Mouse (Mus musculus): ENCODE measurements around the gene Nlrc5. TPM values are rescaled to one million over a fixed set of nuclear protein-coding genes. Genes with fewer than 3 reads are reported as not detected.
"Not testable (repeated sequence)": the region's sequence is repeated elsewhere in the genome, so short reads cannot be mapped to it uniquely, and the experiment has no call there.

Gene Nlrc5
- polyA plus RNA-seq, 1 experiment from 2014 or later: 0.27 TPM

DNA sequence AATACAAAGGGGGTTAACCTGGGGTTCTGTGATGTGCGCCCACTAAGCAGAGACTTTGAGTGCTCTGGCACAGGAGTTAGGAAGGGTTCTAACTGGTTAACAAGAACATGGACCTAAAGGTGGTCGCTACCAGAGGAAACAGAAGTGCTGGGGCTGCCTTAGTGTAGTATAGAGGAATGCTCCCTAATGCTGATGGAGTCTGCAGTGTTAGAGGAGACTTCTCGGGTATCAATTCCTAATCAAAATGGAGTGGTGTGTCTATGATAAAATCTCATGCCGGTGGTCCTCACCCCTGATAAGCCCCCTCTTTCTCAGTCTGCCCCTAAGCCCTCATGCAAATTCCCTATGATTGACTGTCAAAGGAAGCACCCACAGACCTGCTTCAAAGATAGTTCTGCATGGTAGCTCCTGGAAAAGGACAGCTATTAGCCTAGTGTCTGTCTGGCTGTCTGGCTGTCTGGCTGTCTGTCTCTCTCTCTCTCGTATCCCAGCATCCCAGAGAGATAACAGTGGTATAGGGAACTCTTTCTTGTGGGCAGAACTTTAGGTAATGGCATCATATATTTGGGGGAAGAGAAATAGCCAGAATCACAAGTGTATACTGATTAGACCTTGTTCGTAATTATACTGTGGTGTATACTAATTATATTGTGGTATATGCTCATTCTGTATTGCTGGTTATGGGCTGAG lies 38.2 kb upstream of the Nlrc5 start:
- Histone ChIP-seq H3K9ac (no peak overlapping the region), H3K4me1 (peaks cover 20% of the 10 kb centered on the region), H3K9me3 (no peaks in the 10 kb centered on the region), H3K4me2 (no peak overlapping the region), H3K27ac (replicated peaks) (no peak overlapping the region), H3K36me3 (peaks cover 72% of the 10 kb centered on the region), H3K27me3 (replicated peaks) (no peaks in the 10 kb centered on the region), H3K4me3 (no peak overlapping the region)
- no peak for ATAC-seq (ENCODE audit: extremely low read depth, insufficient number of reproducible peaks, low FRiP score, low TSS enrichment)
- WGBS: 74% methylated on average over 6 of the region's 6 CpGs

GRCm38 (mm10) chr8:94396964-94397657 lies 37.0 kb upstream of the Nlrc5 start:
- Histone ChIP-seq H3K9ac (no peak overlapping the region), H3K4me2 (no peak overlapping the region), H3K4me3 (no peak overlapping the region), H3K4me1 (peaks cover 17% of the 10 kb centered on the region), H3K27ac (replicated peaks) (no peak overlapping the region), H3K36me3 (peaks cover 61% of the 10 kb centered on the region), H3K9me3 (no peaks in the 10 kb centered on the region), H3K27me3 (replicated peaks) (no peaks in the 10 kb centered on the region)
- no peak for ATAC-seq (ENCODE audit: extremely low read depth, insufficient number of reproducible peaks, low FRiP score, low TSS enrichment)
- 53% methylated on average over 11 of the region's 11 CpGs for WGBS

- Histone ChIP-seq H3K9ac (no peak overlapping the region), H3K27ac (replicated peaks) (no peak overlapping the region), H3K4me1 (peaks cover 10% of the 10 kb centered on the region), H3K4me3 (no peak overlapping the region), H3K36me3 (peaks cover 48% of the 10 kb centered on the region), H3K27me3 (replicated peaks) (no peaks in the 10 kb centered on the region), H3K9me3 (no peaks in the 10 kb centered on the region), H3K4me2 (no peak overlapping the region)
- ATAC-seq (ENCODE audit: extremely low read depth, insufficient number of reproducible peaks, low FRiP score, low TSS enrichment): no peak
- WGBS: 76% methylated on average over 6 of the region's 6 CpGs
Measured at GRCm38 (mm10) chr8:94398587-94398986, 35.6 kb upstream of the Nlrc5 start.

GRCm38 (mm10) chr8:94399361-94399953 lies 34.7 kb upstream of the Nlrc5 start:
- no peaks in the 10 kb centered on the region for H3K27me3 ChIP-seq (replicated peaks)
- WGBS: 64% methylated on average over 3 of the region's 3 CpGs
- peaks cover 10% of the 10 kb centered on the region for H3K4me1 ChIP-seq

GRCm38 (mm10) chr8:94399957-94400356 lies 34.2 kb upstream of the Nlrc5 start:
- H3K36me3 ChIP-seq: peaks cover 34% of the 10 kb centered on the region
- not testable (repeated sequence) for H3K27me3 ChIP-seq (replicated peaks); H3K9ac ChIP-seq; H3K4me3 ChIP-seq; H3K9me3 ChIP-seq; H3K4me2 ChIP-seq; H3K4me1 ChIP-seq; H3K27ac ChIP-seq (replicated peaks); ATAC-seq (ENCODE audit: extremely low read depth, insufficient number of reproducible peaks, low FRiP score, low TSS enrichment)
- 55% methylated on average over 2 of the region's 2 CpGs for WGBS

More at GRCm38 (mm10) chr8:94399361-94399953, 34.7 kb upstream of the Nlrc5 start:
- Histone ChIP-seq H3K36me3 (peaks cover 39% of the 10 kb centered on the region), H3K9ac (no peak overlapping the region), H3K27ac (replicated peaks) (no peak overlapping the region), H3K4me3 (no peak overlapping the region), H3K4me2 (no peak overlapping the region), H3K9me3 (no peaks in the 10 kb centered on the region)
- ATAC-seq (ENCODE audit: extremely low read depth, insufficient number of reproducible peaks, low FRiP score, low TSS enrichment): no peak

GRCm38 (mm10) chr8:94408443-94409080 lies 25.6 kb upstream of the Nlrc5 start:
- H3K27ac ChIP-seq (replicated peaks): no peak overlapping the region
- ATAC-seq (ENCODE audit: extremely low read depth, insufficient number of reproducible peaks, low FRiP score, low TSS enrichment): no peak
- WGBS: 17% methylated on average over 8 of the region's 8 CpGs

DNA sequence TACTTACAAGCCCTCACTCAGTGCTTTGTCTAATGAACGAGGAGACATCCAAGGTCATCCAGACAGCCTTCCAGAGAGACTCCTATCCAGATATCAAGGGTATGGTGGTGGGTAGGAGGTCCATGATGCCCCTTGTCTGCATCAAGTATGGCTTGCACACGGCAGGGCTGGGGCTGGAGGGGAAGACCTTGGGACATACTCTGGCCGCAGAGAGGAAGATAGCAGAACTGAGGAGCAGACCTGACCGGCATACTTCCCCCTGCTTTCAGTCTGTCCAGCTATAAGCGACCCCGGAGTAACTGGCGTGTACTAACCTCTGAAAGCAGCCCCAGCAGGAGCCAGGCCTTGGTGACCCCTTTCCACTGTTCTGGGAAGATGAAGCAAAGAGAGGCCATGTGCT lies 24.6 kb upstream of the Nlrc5 start:
- WGBS: 83% methylated on average over 7 of the region's 7 CpGs
- peaks cover 11% of the 10 kb centered on the region for H3K4me1 ChIP-seq
- H3K27ac ChIP-seq (replicated peaks): no peak overlapping the region
- H3K4me3 ChIP-seq: no peak overlapping the region
- no peak overlapping the region for H3K9ac ChIP-seq
- H3K27me3 ChIP-seq (replicated peaks): no peaks in the 10 kb centered on the region
- no peak overlapping the region for H3K4me2 ChIP-seq
- no peak for ATAC-seq (ENCODE audit: extremely low read depth, insufficient number of reproducible peaks, low FRiP score, low TSS enrichment)
- H3K36me3 ChIP-seq: no peaks in the 10 kb centered on the region
- no peaks in the 10 kb centered on the region for H3K9me3 ChIP-seq

More at GRCm38 (mm10) chr8:94408443-94409080, 25.6 kb upstream of the Nlrc5 start:
- no peaks in the 10 kb centered on the region for H3K9me3 ChIP-seq
- H3K4me3 ChIP-seq: no peak overlapping the region
- H3K27me3 ChIP-seq (replicated peaks): no peaks in the 10 kb centered on the region
- H3K36me3 ChIP-seq: no peaks in the 10 kb centered on the region
- H3K4me2 ChIP-seq: 0 out of 2 replicates have a peak overlapping the region, but pooled peaks have one; percentile 16
- no peak overlapping the region for H3K9ac ChIP-seq
- peaks cover 11% of the 10 kb centered on the region for H3K4me1 ChIP-seq

- Histone ChIP-seq H3K9me3 (no peaks in the 10 kb centered on the region), H3K4me1 (peaks cover 11% of the 10 kb centered on the region), H3K36me3 (no peaks in the 10 kb centered on the region), H3K4me3 (no peak overlapping the region), H3K4me2 (no peak overlapping the region), H3K9ac (no peak overlapping the region), H3K27me3 (replicated peaks) (no peaks in the 10 kb centered on the region), H3K27ac (replicated peaks) (no peak overlapping the region)
- ATAC-seq (ENCODE audit: extremely low read depth, insufficient number of reproducible peaks, low FRiP score, low TSS enrichment): no peak
- 70% methylated on average over 6 of the region's 6 CpGs for WGBS
Measured at GRCm38 (mm10) chr8:94412518-94412917, 21.6 kb upstream of the Nlrc5 start.

GRCm38 (mm10) chr8:94413509-94413908 lies 20.6 kb upstream of the Nlrc5 start:
- Histone ChIP-seq H3K9ac (no peak overlapping the region), H3K4me2 (no peak overlapping the region), H3K27ac (replicated peaks) (no peak overlapping the region), H3K4me3 (no peak overlapping the region), H3K36me3 (no peaks in the 10 kb centered on the region), H3K9me3 (no peaks in the 10 kb centered on the region), H3K27me3 (replicated peaks) (no peaks in the 10 kb centered on the region), H3K4me1 (peaks cover 7% of the 10 kb centered on the region)
- 81% methylated on average over 6 of the region's 6 CpGs for WGBS
- ATAC-seq (ENCODE audit: extremely low read depth, insufficient number of reproducible peaks, low FRiP score, low TSS enrichment): no peak

DNA sequence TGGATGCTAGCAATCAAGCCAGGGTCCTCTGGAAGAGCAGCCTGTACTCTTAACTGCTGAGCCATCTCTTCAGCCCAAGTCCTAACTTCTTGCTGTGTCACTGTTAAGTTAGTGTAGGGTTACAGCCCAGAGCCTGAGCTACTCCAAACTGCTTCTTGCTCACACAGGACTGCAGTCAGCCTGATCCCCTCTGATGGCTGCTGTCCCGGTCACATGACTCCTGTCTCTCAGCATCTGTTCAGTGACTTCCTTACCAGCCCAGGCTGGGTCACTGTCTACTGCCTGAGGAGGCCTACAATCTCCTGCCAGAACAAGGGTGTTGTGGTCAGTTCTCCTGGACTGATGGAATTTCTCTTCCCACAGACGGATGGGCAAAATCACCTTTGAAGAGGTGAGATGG lies 18.9 kb upstream of the Nlrc5 start:
- WGBS: 60% methylated on average over 2 of the region's 2 CpGs
- no peak overlapping the region for H3K9ac ChIP-seq
- H3K36me3 ChIP-seq: no peaks in the 10 kb centered on the region
- H3K27me3 ChIP-seq (replicated peaks): 0 out of 2 replicates have a peak, but pooled peaks cover 3% of the 10 kb centered on the region
- no peak overlapping the region for H3K27ac ChIP-seq (replicated peaks)
- H3K4me3 ChIP-seq: no peak overlapping the region
- no peak overlapping the region for H3K4me2 ChIP-seq
- ATAC-seq (ENCODE audit: extremely low read depth, insufficient number of reproducible peaks, low FRiP score, low TSS enrichment): no peak
- no peaks in the 10 kb centered on the region for H3K9me3 ChIP-seq
- no peaks in the 10 kb centered on the region for H3K4me1 ChIP-seq

- Histone ChIP-seq H3K4me3 (no peak overlapping the region), H3K27me3 (replicated peaks) (0 out of 2 replicates have a peak, but pooled peaks cover 3% of the 10 kb centered on the region), H3K27ac (replicated peaks) (no peak overlapping the region), H3K9me3 (no peaks in the 10 kb centered on the region), H3K4me1 (no peaks in the 10 kb centered on the region), H3K4me2 (no peak overlapping the region), H3K36me3 (no peaks in the 10 kb centered on the region), H3K9ac (no peak overlapping the region)
- ATAC-seq (ENCODE audit: extremely low read depth, insufficient number of reproducible peaks, low FRiP score, low TSS enrichment): no peak
- WGBS: 62% methylated on average over 9 of the region's 9 CpGs
Measured at GRCm38 (mm10) chr8:94418017-94418416, 16.1 kb upstream of the Nlrc5 start.
